ENCODE assay signal across 26 mouse cellular contexts in the genomic region with DNA sequence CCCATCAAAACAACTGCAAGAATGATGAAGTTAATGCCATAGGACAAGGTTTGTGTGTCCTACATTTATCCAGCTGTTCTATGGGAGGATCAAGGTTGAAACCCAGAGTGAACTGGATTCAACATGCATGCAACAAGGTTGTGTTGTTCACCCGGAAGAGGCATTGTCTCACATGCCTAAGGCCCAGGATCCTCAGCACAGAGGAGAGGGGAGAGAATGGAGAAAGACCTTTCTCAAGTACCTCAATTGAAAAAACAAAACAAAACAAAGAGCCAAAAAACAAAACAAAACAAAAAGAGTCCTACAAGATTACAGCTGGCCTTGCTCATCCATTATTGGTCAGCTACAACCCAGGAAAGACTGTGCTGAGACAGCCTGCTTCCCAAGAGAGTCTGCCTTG. TPM values are rescaled to one million over a fixed set of nuclear protein-coding genes. Genes with fewer than 3 reads are reported as not detected.
DNase-seq lines count a peak whose midpoint lies in the region; ATAC-seq and TF ChIP-seq lines count a peak whose summit lies in the region.
"Had no signal": no experiment of that assay in that cellular context is flagged by ENCODE, and none has a peak within 500 bp of the region (broad histone marks: within the 10 kb centered on the region; RNA-seq: fewer than 3 reads in every experiment).

No protein-coding gene starts in this region.

- intact Hi-C loops in gastrocnemius, adult 2 months (cut with DNase I), result no loop called here

- no peaks in the 10 kb centered on the region for H3K27me3 ChIP-seq in midbrain, embryonic 15.5 days (replicated peaks)
- H3K27me3 ChIP-seq in hindbrain, embryonic 10.5 days (ENCODE audit: insufficient read depth, poor library complexity, severe bottlenecking), result no peaks in the 10 kb centered on the region
- H3K27me3 ChIP-seq: embryonic facial prominence, embryonic 13.5 days; embryonic facial prominence, embryonic 15.5 days; forebrain, embryonic 12.5 days had no signal

- H3K4me3 ChIP-seq in ES-E14 (ENCODE audit: insufficient read depth in 1 of 2, low read depth in 1 of 2, low read length in 2 of 2, poor library complexity in 1 of 2, severe bottlenecking in 1 of 2), result no peak overlapping the region
- H3K4me3 ChIP-seq in midbrain, embryonic 15.5 days, result no peak overlapping the region
- H3K4me3 ChIP-seq in hindbrain, embryonic 10.5 days, result no peak overlapping the region
- H3K4me3 ChIP-seq in gastrocnemius, adult 2 months, result no peak overlapping the region
- H3K4me3 ChIP-seq: embryonic facial prominence, embryonic 13.5 days; embryonic facial prominence, embryonic 15.5 days; erythroblast, embryonic 14.5 days; forebrain, embryonic 10.5 days; forebrain, embryonic 12.5 days had no signal

- 77% methylated on average over 1 of the region's 1 CpGs for WGBS in midbrain, embryonic 15.5 days
- 72% methylated on average over 1 of the region's 1 CpGs for WGBS in hindbrain, embryonic 10.5 days

- H3K4me2 ChIP-seq in midbrain, embryonic 15.5 days, result no peak overlapping the region
- H3K4me2 ChIP-seq: embryonic facial prominence, embryonic 13.5 days; embryonic facial prominence, embryonic 15.5 days; forebrain, embryonic 12.5 days had no signal

- DNase-seq in ES-E14 (ENCODE audit: low read depth, low spot score) (peak; percentile 13), ZHBTc4 (ENCODE audit: low read depth, low spot score) (peak; percentile 82)
- no peak for DNase-seq in hindbrain, embryonic 10.5 days (ENCODE audit: low spot score)
- no peak for DNase-seq in gastrocnemius, adult 2 months
- DNase-seq: adrenal gland, adult 2 months; adrenal gland, postnatal 10 days; adrenal gland, postnatal 25 days; cerebellum, adult 11 months; cerebellum, adult 18-20 months; cerebellum, adult 8-10 months; cerebellum, adult 9-11 months; cerebellum, postnatal 14 days; cerebellum, postnatal 36 days; embryo, embryonic 11 days had no signal

- no peak overlapping the region for H3K27ac ChIP-seq in ES-E14 (ENCODE audit: insufficient read depth, low read depth, low read length, poor library complexity, severe bottlenecking)
- H3K27ac ChIP-seq in midbrain, embryonic 15.5 days, result no peak overlapping the region
- no peak overlapping the region for H3K27ac ChIP-seq in hindbrain, embryonic 10.5 days
- no peak overlapping the region for H3K27ac ChIP-seq in gastrocnemius, adult 2 months
- H3K27ac ChIP-seq: embryonic facial prominence, embryonic 13.5 days; embryonic facial prominence, embryonic 15.5 days; forebrain, embryonic 10.5 days; forebrain, embryonic 12.5 days had no signal

- ATAC-seq in midbrain, embryonic 15.5 days (replicated peaks), result no peak
- ATAC-seq: forebrain, embryonic 14.5 days; forebrain, embryonic 16.5 days had no signal

- H3K4me1 ChIP-seq in ES-E14 (ENCODE audit: control insufficient read depth in 2 of 2, insufficient read depth in 2 of 2, low read length in 2 of 2, poor library complexity in 1 of 2), result no peaks in the 10 kb centered on the region
- no peaks in the 10 kb centered on the region for H3K4me1 ChIP-seq in midbrain, embryonic 15.5 days
- no peaks in the 10 kb centered on the region for H3K4me1 ChIP-seq in hindbrain, embryonic 10.5 days (replicated peaks)
- H3K4me1 ChIP-seq: embryonic facial prominence, embryonic 13.5 days; embryonic facial prominence, embryonic 15.5 days; forebrain, embryonic 10.5 days; forebrain, embryonic 12.5 days had no signal

- no peak for TF ChIP-seq CTCF in gastrocnemius, adult 2 months (IDR thresholded peaks at IDR 0.05)

- no peak overlapping the region for H3K9ac ChIP-seq in ES-E14 (ENCODE audit: insufficient read depth, low read depth, low read length, poor library complexity, severe bottlenecking)
- no peak overlapping the region for H3K9ac ChIP-seq in midbrain, embryonic 15.5 days
- H3K9ac ChIP-seq: embryonic facial prominence, embryonic 13.5 days; embryonic facial prominence, embryonic 15.5 days; forebrain, embryonic 12.5 days had no signal

- in situ Hi-C loops in ES-E14 (cut with MboI; ENCODE audit: low sequenced_read_pairs in 2 of 2, unreplicated experiment in 2 of 2), result no loop called here

- H3K9me3 ChIP-seq in ES-E14 (ENCODE audit: control insufficient read depth, insufficient read depth, low read depth, low read length), result no peaks in the 10 kb centered on the region
- no peaks in the 10 kb centered on the region for H3K9me3 ChIP-seq in midbrain, embryonic 15.5 days
- peaks cover 4% of the 10 kb centered on the region for H3K9me3 ChIP-seq in hindbrain, embryonic 10.5 days
- H3K9me3 ChIP-seq: embryonic facial prominence, embryonic 13.5 days; embryonic facial prominence, embryonic 15.5 days had no signal

- H3K36me3 ChIP-seq in ES-E14 (ENCODE audit: control insufficient read depth, insufficient read depth, low read length, poor library complexity, severe bottlenecking), result no peaks in the 10 kb centered on the region
- H3K36me3 ChIP-seq in midbrain, embryonic 15.5 days (replicated peaks), result no peaks in the 10 kb centered on the region
- H3K36me3 ChIP-seq in hindbrain, embryonic 10.5 days, result no peaks in the 10 kb centered on the region
- H3K36me3 ChIP-seq: embryonic facial prominence, embryonic 13.5 days; embryonic facial prominence, embryonic 15.5 days; forebrain, embryonic 10.5 days; forebrain, embryonic 12.5 days had no signal

TF ChIP-seq in ES-E14, 5 proteins besides CTCF, POLR2A, EP300 and RAD21:
- TF ChIP-seq MAFK (IDR thresholded peaks at IDR 0.05; ENCODE audit: insufficient read depth, low read depth, low read length) (no peak), CHD2 (IDR thresholded peaks at IDR 0.05; ENCODE audit: low read depth, low read length) (no peak), ZNF384 (IDR thresholded peaks at IDR 0.05; ENCODE audit: low read depth, low read length) (no peak), ZC3H11A (IDR thresholded peaks at IDR 0.05; ENCODE audit: borderline replicate concordance, low read depth, low read length) (no peak), HCFC1 (IDR thresholded peaks at IDR 0.05; ENCODE audit: borderline replicate concordance, insufficient read depth, low read length) (no peak)

RNA-seq across cellular contexts. Expression of a gene that starts 42.4 kb away (rescaled TPM):
- total RNA-seq in ES-E14 (2012; rRNA removed), result 98.2 and 138 TPM in 2 replicates
- polyA plus RNA-seq in midbrain, embryonic 15.5 days (2015; fragmentation: Nextera tagmentation; extraction: Ambion mirVana), result 0.22 and 0.89 TPM in 2 replicates
- 0.20 and 0.55 TPM in 2 replicates for polyA plus RNA-seq in hindbrain, embryonic 10.5 days (2016; fragmentation: Nextera tagmentation; extraction: Ambion mirVana)
- total RNA-seq in gastrocnemius, adult 2 months (2021), result not detected
- total RNA-seq: adrenal gland, adult 2 months; adrenal gland, postnatal 10 days; adrenal gland, postnatal 25 days; adrenal gland, postnatal 4 days; common myeloid progenitor, adult 5-6 weeks; MEL had no signal
- polyA plus RNA-seq: adrenal gland, adult 2 months; embryonic facial prominence, embryonic 11.5 days; forebrain, embryonic 10.5 days; forebrain, embryonic 14.5 days; forebrain, embryonic 16.5 days had no signal

Comparison
In these comparisons a context has a peak if more than half of its experiments do, and no peak if none do; other contexts are left out.
1. DNase-seq: peak in ES-E14 (single experiment) and ZHBTc4 (single experiment); none in hindbrain, embryonic 10.5 days (single experiment) and gastrocnemius, adult 2 months (single experiment).
2. RNA of a gene that starts 42.4 kb away (total RNA-seq): 98.2 to 138 TPM in ES-E14; not detected in gastrocnemius, adult 2 months; every median in the first group is over 10 times any median in the second.